Mouse (Mus musculus) limb, embryonic 15.5 days (tissue): ENCODE measurements around the gene Rsbn1l. TPM values are rescaled to one million over a fixed set of nuclear protein-coding genes. Genes with fewer than 3 reads are reported as not detected.

Source experiments
- ATAC-seq: fragments of 200-750 bp; cut with Nextera tagmentation; 2 replicates; pipeline ENCODE4 v1.8.0; 2017; ENCODE audit warnings: low read depth, moderate TSS enrichment; ENCODE audit not compliant: insufficient number of reproducible peaks, low FRiP score, low TSS enrichment
- H3K27ac ChIP-seq: fragments of 300-500 bp; sonication (generic); 2 replicates; pipeline ENCODE4 v1.5.1; 2015; ENCODE audit warnings: moderate library complexity, mild to moderate bottlenecking, inconsistent platforms
- H3K27me3 ChIP-seq: fragments of 300-500 bp; sonication (generic); 2 replicates; pipeline ENCODE4 v1.6.1; 2015; ENCODE audit warnings: inconsistent platforms
- H3K36me3 ChIP-seq: fragments of 300-500 bp; sonication (generic); 2 replicates; pipeline ENCODE4 v1.6.1; 2015; ENCODE audit warnings: inconsistent platforms
- H3K4me1 ChIP-seq: fragments of 300-500 bp; sonication (generic); 2 replicates; pipeline ENCODE4 v1.6.1; 2015; ENCODE audit warnings: inconsistent platforms
- H3K4me2 ChIP-seq: fragments of 300-500 bp; sonication (generic); 2 replicates; pipeline ENCODE4 v1.6.1; 2015; ENCODE audit warnings: mild to moderate bottlenecking, inconsistent platforms
- H3K4me3 ChIP-seq: fragments of 300-500 bp; sonication (generic); 2 replicates; pipeline ENCODE4 v1.5.1; 2015; ENCODE audit warnings: mild to moderate bottlenecking, inconsistent platforms
- H3K9ac ChIP-seq: fragments of 300-500 bp; sonication (generic); 2 replicates; pipeline ENCODE4 v1.6.1; 2015; ENCODE audit warnings: inconsistent platforms
- H3K9me3 ChIP-seq: fragments of 300-500 bp; sonication (generic); 2 replicates; pipeline ENCODE4 v1.6.1; 2016; ENCODE audit warnings: inconsistent platforms
- WGBS: fragments of 180-500 bp; shearing (Covaris S2); methylation state at CpG from one replicate; pipeline ENCODE4 v1.1.7; 2015; 5-methylcytosine and 5-hydroxymethylcytosine counted together
- polyA plus RNA-seq: library from polyadenylated mRNA; unstranded; fragments of >200 nt; fragmentation: Nextera tagmentation; extraction: Ambion mirVana; gene quantifications from 2 replicates; pipeline ENCODE4 v1.2.1, GENCODE M21; 2015

Rsbn1l gene
- polyA plus RNA-seq, 1 experiment from 2014 or later = 5.0 TPM

DNA sequence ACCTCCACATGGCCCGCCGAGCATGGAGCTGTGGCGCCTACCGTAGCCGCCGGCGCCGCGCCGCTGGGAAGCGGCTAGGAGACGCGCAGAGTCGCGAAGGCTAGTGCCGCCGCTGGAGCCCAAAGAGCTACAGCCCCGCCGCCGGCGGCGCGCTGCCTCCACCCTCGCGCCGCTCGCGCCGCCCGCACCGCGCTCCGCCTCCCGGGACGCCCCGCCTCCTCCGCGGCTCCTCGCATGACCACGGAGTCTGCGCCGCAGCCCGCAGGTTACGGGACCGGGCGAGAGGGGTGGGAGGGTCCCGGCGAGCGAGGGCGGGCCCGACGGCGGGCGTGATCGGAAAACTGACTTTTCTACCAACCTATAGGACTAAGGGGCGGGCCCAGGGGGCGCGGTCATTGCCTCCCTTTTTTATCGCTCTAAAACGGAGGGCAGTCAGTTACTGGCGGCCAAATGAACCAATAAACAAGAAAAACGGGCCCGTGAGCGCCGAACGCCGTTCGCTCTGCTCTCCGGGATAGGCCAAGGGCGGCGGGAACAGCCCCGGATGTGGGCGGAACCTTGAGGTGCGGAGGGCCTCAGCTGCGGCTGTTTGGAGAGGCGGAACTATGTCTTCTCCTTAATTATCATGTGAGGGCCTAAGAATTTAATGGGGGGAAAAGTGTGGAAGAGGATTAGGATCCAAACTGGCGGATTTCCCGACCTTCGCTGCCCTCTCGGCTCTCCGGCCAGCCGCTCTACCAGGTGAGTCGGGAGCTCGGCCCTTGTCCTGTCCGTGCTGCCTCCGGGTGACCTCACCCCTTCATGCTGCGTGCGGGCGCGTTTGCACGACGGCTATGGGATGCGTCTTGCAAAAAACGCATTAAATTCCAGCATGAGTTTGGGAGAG lies 74.0 kb downstream of the Rsbn1l start, which contains the start of the genes Phtf2 and Tmem60:
Gene Phtf2, minus strand, starts transcription at position 210 of the 886 bp plus-strand sequence.
Gene Tmem60, plus strand, starts transcription at position 277 of the 886 bp plus-strand sequence.
- no peaks in the 10 kb centered on the region for H3K9me3 ChIP-seq
- H3K4me3 ChIP-seq = peak within 1 kb of the TSS; percentile 84
- peaks cover 6% of the 10 kb centered on the region; the same call in 1 of the 2 replicates for H3K36me3 ChIP-seq
- peak; percentile 99 for ATAC-seq
- under 1% methylated on average over 94 of the region's 94 CpGs for WGBS
- no peaks in the 10 kb centered on the region for H3K27me3 ChIP-seq
- H3K4me1 ChIP-seq = peaks cover 14% of the 10 kb centered on the region; the same call in 1 of the 2 replicates
- peak within 1 kb of the TSS; percentile 71 for H3K4me2 ChIP-seq
- peak within 1 kb of the TSS; percentile 86 for H3K9ac ChIP-seq
- peak within 1 kb of the TSS; percentile 94 for H3K27ac ChIP-seq

DNA sequence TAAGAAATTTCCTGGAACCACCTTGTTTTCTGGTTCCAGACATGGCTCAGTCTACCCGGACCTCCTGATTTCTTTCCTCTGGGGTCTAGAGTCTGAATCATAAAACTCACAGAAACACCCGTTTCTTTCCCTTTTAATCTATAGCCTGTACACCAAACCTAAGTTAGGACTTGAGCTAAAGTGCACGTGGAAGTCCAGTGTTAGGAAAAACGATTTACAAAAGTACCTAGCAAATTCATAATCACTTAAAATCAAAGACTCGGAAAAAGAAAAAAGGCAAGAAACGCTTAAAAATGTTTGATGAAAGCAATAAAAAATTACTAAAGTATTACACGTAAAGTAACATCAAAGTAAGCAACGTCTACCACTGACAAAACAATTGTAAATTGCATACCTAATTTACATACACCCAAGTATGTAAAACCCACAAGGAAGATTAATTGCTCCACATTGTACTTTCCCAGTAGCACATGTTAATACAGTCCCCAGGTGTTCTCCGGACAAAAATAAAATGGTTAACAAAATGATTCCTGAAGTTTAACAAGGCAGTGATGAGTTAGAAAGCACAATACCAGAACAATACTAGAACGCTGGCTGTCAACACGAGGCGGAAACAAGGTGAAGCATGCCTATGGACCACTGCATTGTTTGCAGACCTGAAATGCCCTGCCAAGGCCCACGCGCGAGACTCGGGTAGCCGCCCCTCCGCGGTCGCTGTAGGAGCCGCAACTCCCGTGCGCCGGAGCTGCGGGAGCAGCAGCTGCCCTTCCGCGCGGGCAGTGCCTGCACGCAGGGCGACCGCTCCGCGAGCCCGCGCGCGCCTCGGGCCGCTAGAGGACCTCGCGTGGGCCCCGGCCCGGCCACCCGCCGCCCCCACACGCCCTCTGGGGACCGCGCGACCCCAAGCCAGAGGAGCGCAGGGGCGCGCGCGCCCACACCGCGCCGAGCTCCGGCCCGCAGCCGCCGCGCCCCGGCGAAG lies 75.1 kb downstream of the Rsbn1l start:
- Histone ChIP-seq H3K4me1 (peaks cover 14% of the 10 kb centered on the region; the same call in 1 of the 2 replicates), H3K27me3 (no peaks in the 10 kb centered on the region), H3K36me3 (peaks cover 3% of the 10 kb centered on the region; the same call in 1 of the 2 replicates), H3K4me3 (peak overlapping the region; percentile 84), H3K9ac (peak overlapping the region; percentile 74), H3K9me3 (no peaks in the 10 kb centered on the region), H3K27ac (peak overlapping the region; percentile 94), H3K4me2 (peak overlapping the region; percentile 59)
- WGBS = under 1% methylated on average over 53 of the region's 64 CpGs
- peak; percentile 3; the same call in 1 of the 2 replicates for ATAC-seq

DNA sequence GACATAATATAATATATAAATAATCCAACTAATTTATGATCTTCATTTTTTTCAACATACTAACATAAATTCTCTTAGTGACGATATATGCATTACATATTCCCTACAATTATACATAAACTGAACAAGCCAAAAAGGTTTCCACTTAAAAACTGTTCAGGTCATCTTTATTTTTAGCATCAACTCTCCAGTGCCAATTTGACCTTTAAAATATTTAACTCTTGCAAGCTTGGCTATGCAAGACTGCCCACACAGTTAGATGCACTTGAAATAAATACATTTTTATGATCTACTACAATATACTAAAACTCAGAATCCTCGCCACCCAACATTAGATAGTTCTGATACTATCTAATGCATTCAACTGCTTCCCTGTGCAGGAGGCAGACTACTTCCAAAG lies 75.8 kb downstream of the Rsbn1l start:
- Histone ChIP-seq H3K36me3 (no peaks in the 10 kb centered on the region; the same call in 1 of the 2 replicates), H3K4me3 (peak overlapping the region; percentile 84), H3K27ac (no peak overlapping the region), H3K9me3 (no peaks in the 10 kb centered on the region), H3K9ac (no peak overlapping the region), H3K4me2 (peak overlapping the region; percentile 59), H3K27me3 (no peaks in the 10 kb centered on the region), H3K4me1 (peaks cover 14% of the 10 kb centered on the region; the same call in 1 of the 2 replicates)
- 56% methylated on average over 2 of the region's 2 CpGs for WGBS
- ATAC-seq = no peak

DNA sequence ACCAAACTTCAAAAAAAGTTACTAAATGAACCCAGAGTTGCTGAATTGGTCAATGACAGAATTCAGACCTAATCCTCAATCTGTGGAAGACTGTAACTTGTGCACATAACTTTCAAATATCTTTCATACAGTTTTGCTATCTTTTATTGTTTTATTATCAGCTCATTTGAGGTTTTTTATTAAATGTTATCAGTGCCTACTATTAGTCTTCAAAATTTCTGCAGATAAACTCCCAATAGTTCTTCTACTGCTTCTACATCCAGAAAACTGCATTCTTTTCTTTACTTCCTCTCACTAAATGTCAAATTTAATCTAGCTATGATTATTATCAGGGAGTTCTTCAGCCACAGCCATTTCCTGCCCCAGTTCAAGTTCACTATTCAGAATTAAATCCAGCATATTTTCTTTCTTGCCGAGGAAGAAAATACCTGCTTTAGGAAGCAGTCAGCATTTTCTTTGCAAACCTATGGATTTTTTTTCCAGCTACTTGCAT lies 79.2 kb downstream of the Rsbn1l start:
- no peaks in the 10 kb centered on the region for H3K36me3 ChIP-seq
- H3K4me3 ChIP-seq = no peak overlapping the region
- no peaks in the 10 kb centered on the region for H3K9me3 ChIP-seq
- whole genome bisulfite sequencing = 51% methylated on average over 1 of the region's 1 CpGs
- no peak overlapping the region for H3K27ac ChIP-seq
- no peak overlapping the region for H3K4me2 ChIP-seq
- no peaks in the 10 kb centered on the region for H3K27me3 ChIP-seq
- 0 out of 2 replicates have a peak, but pooled peaks cover 3% of the 10 kb centered on the region for H3K4me1 ChIP-seq
- no peak overlapping the region for H3K9ac ChIP-seq
- no peak for ATAC-seq

DNA sequence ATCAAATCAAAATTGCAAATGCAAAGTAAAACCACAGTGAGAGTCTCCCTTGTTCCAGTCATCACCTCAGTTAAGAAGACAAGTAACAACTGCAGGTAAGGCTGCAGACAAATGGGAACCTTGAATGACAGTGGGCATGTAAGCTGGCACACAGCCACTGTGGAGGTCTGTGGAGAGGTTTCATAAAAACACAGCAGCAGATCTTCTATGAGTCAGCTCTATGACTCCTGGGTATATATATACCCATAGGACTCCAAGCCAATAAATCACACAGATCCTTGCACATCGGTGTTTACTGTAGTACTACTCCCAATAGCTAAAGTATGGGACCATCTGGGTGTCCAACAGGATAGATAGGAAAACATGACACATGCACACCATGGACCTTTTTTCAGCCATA lies 83.1 kb downstream of the Rsbn1l start:
- no peak overlapping the region for H3K27ac ChIP-seq
- no peak overlapping the region for H3K9ac ChIP-seq
- no peaks in the 10 kb centered on the region for H3K36me3 ChIP-seq
- 61% methylated on average over 1 of the region's 1 CpGs for WGBS
- H3K4me2 ChIP-seq = no peak overlapping the region
- H3K4me3 ChIP-seq = no peak overlapping the region
- no peak for ATAC-seq
- H3K4me1 ChIP-seq = no peaks in the 10 kb centered on the region
- no peaks in the 10 kb centered on the region for H3K9me3 ChIP-seq
- no peaks in the 10 kb centered on the region for H3K27me3 ChIP-seq

DNA sequence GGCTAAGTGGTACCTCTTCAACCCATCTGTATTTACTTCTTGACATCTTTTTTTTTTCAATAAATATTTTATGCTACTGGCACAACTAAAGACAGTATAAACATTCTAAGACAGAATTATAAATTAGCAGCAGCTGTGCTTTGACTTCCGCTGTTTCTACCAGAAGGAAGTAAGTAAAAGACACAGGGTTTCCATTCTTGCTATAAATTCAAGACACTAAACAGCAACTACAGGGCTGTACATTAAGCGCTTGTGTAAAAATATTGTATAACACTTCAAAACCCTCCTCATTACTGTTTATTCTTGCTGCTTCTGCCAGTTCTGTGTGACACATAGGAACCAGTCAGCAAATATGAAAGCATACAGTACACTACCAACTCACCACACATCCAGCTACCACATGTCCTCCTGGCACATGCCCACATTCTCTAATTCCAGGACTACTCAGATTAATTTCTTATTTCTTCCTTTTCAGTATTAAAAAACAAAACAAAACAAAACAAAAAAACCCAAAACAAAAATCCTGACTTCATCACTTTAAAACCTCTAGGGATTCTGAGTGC lies 90.9 kb downstream of the Rsbn1l start:
- H3K27me3 ChIP-seq = no peaks in the 10 kb centered on the region
- WGBS = 62% methylated on average over 2 of the region's 2 CpGs
- no peak for ATAC-seq
- no peaks in the 10 kb centered on the region for H3K4me1 ChIP-seq
- H3K36me3 ChIP-seq = no peaks in the 10 kb centered on the region
- H3K9me3 ChIP-seq = no peaks in the 10 kb centered on the region
- H3K4me2 ChIP-seq = no peak overlapping the region
- H3K4me3 ChIP-seq = no peak overlapping the region
- no peak overlapping the region for H3K9ac ChIP-seq
- H3K27ac ChIP-seq = no peak overlapping the region

DNA sequence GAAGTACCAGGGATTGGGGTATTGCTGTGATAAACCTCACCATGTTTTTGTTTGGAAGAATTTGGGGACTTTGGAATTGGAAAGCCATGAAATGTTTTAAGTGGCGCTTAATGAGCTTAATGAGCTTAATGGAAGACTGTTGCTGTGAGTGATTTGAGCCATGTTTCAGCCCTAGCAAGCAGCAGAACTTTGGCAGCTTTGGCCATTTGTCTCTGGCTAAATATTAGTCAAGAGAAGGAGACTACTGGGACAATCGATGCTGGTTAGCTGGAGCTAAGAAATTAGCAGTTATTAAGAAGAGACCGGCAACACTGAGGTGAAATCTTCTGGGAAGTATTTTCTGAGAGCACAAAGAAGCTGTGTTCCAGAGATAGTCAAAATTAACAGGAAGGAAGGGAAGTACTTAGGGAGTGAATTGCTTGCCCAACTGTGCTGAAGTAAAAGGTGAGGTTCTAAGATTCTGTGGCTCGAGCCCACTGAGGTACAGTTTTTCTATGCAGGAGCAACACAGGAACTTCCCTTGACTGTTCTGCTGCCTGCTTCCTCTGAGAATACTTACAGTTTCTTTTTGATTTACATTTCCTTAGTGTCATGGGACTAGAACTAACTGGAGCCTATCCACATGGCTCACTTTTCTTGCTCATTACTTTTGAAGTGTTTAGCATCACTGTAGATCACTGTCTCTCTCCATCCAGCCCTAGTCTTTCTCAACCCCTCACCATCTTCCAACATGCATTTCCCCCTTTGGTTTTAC lies 91.8 kb downstream of the Rsbn1l start:
- no peak overlapping the region for H3K4me2 ChIP-seq
- no peak overlapping the region for H3K9ac ChIP-seq
- H3K27ac ChIP-seq = no peak overlapping the region
- H3K4me3 ChIP-seq = no peak overlapping the region
- H3K36me3 ChIP-seq = no peaks in the 10 kb centered on the region
- no peak for ATAC-seq
- no peaks in the 10 kb centered on the region for H3K4me1 ChIP-seq
- WGBS = 70% methylated on average over 4 of the region's 4 CpGs
- H3K27me3 ChIP-seq = no peaks in the 10 kb centered on the region
- no peaks in the 10 kb centered on the region for H3K9me3 ChIP-seq

DNA sequence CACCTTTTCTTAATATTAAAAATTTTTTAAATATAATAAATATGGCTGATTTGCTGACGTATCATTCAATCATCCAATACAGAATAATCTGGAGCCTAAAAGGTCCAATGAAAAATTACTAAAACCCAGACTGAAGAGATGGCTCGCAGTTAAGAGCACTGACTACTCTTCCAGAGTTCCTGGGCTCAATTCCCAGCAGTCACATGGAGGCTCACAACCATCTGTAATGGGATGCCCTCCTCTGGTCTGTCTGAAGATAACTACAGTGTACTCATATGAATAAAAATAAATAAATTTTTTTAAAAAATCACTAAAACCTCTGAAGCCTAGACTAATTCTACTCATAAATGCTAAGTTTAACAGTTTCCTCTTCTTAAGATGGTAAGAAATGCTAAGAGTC lies 94.3 kb downstream of the Rsbn1l start:
- no peaks in the 10 kb centered on the region for H3K36me3 ChIP-seq
- WGBS = 85% methylated on average over 2 of the region's 2 CpGs
- H3K4me3 ChIP-seq = no peak overlapping the region
- no peaks in the 10 kb centered on the region for H3K9me3 ChIP-seq
- no peak overlapping the region for H3K27ac ChIP-seq
- no peaks in the 10 kb centered on the region for H3K27me3 ChIP-seq
- no peak overlapping the region for H3K4me2 ChIP-seq
- ATAC-seq = no peak
- H3K4me1 ChIP-seq = no peaks in the 10 kb centered on the region
- no peak overlapping the region for H3K9ac ChIP-seq

DNA sequence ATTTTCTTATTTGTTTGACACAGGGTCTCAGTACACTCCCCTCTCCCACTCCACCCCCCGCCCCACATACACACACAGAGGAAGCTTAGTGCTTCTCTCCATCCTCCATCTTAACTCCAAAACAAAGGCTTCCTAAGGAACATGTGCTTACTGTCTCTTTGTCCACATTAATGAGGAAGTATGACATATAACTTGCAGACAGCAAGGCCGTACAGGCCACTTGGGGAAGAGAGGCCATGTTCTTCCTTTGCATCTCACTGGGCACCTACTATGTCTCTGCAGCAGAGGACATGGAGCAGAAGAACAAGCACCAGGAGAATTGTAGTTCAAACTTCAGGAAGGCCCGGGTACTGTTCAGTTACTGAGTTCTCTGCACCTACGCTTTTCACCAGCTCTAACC lies 95.6 kb downstream of the Rsbn1l start:
- Histone ChIP-seq H3K4me1 (no peaks in the 10 kb centered on the region), H3K27me3 (no peaks in the 10 kb centered on the region), H3K4me3 (no peak overlapping the region), H3K9me3 (no peaks in the 10 kb centered on the region), H3K27ac (no peak overlapping the region), H3K36me3 (no peaks in the 10 kb centered on the region), H3K4me2 (no peak overlapping the region), H3K9ac (no peak overlapping the region)
- ATAC-seq = no peak
- 91% methylated on average over 4 of the region's 4 CpGs for WGBS

DNA sequence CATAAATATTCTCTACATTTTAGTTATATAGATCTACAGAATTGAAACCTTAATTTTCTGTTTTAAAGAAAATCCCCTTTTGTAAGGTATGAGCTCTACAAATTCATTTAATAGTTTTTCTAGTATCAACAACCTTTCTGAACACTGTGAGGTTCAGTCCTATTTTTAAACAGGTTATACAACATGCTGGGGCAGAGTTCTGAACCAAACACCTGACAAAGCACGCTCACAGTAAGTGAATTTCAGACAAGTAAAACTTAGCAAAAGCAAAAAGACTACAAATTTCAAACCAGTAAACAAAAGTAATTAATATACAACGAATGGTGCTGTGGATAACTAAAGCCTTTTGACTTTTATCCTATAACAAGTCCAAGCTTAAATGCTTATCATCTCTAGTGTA lies 97.8 kb downstream of the Rsbn1l start:
- Histone ChIP-seq H3K27ac (no peak overlapping the region), H3K27me3 (no peaks in the 10 kb centered on the region), H3K4me2 (no peak overlapping the region), H3K9ac (no peak overlapping the region), H3K9me3 (no peaks in the 10 kb centered on the region), H3K36me3 (no peaks in the 10 kb centered on the region), H3K4me3 (no peak overlapping the region), H3K4me1 (no peaks in the 10 kb centered on the region)
- ATAC-seq = no peak
- WGBS = 86% methylated on average over 2 of the region's 2 CpGs

DNA sequence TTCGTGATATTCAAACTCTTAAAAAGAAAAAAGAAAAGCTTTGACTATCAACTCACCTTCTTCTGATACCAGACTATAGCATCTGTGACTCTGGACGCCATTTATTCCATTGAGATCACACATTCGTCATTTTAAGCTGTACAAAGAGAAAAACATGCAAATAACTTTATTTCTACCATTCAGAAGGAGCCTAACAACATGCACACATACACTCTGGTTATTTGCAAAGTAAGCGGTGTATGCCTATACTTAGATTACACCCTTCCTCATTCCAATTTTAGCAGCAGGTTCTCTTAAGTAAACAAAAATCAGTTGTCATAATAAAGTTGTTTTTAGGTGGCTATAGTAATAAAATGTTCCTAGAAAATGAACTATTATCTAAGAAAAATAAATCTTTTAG lies 101.1 kb downstream of the Rsbn1l start:
- Histone ChIP-seq H3K27ac (no peak overlapping the region), H3K4me3 (no peak overlapping the region), H3K36me3 (no peaks in the 10 kb centered on the region), H3K4me1 (no peaks in the 10 kb centered on the region), H3K9ac (no peak overlapping the region), H3K27me3 (no peaks in the 10 kb centered on the region), H3K4me2 (no peak overlapping the region), H3K9me3 (no peaks in the 10 kb centered on the region)
- no peak for ATAC-seq
- 89% methylated on average over 4 of the region's 4 CpGs for WGBS
